Mouse (Mus musculus) adrenal gland, postnatal 4 days (tissue): ENCODE data around the gene Fars2. TPM values are rescaled to one million over a fixed set of nuclear protein-coding genes. Genes with fewer than 3 reads are reported as not detected.

Experiments used
- total RNA-seq, 2 experiments: library from RNA; stranded (reverse); gene quantifications; 2 replicates each; pipeline ENCODE4 v1.2.3; 2021

Gene Fars2
- total RNA-seq, 2 experiments from 2014 or later: 81.7 to 82.0 TPM

Other genes with a start within 250 kb of the Fars2 start
- 10 to 100 TPM; 16.2 to 17.9 TPM for gene Rpp40, start 211.1 kb upstream of the Fars2 start, total RNA-seq
- gene Ppp1r3g, start 158.6 kb upstream of the Fars2 start, total RNA-seq: under 1 TPM; 0.20 to 0.51 TPM
- gene Lyrm4, start 114 bp downstream of the Fars2 start, total RNA-seq: 10 to 100 TPM; 17.5 to 18.3 TPM